Mouse (Mus musculus) frontal cortex, postnatal 25 days (tissue): ENCODE data around the gene Clasp2.
"Not testable (repeated sequence)": the region's sequence is repeated elsewhere in the genome, so short reads cannot be mapped to it uniquely, and the experiment has no call there.

ENCODE experiments used
- DNase-seq, 2 experiments: peaks; one replicate each; pipeline ENCODE4 v3.0.0; 2022; ENCODE audit warnings: low spot score in 2 of 2

Gene Clasp2

GRCm38 (mm10) chr9:113741108-113741636 is at the start of gene Clasp2:
TSS of gene Clasp2 (plus strand) at chr9:113741473.
- DNase-seq: peak; percentile 53 to 57

GRCm38 (mm10) chr9:113701441-113702160 is 39.7 kb upstream of the Clasp2 start:
- no peak for DNase-seq

- no peak for DNase-seq
These were observed 35.2 kb upstream of the Clasp2 start for GRCm38 (mm10) chr9:113706108-113706507.

GRCm38 (mm10) chr9:113706841-113707240 is 34.4 kb upstream of the Clasp2 start:
- DNase-seq: no peak

- DNase-seq: peak; percentile 84 to 90
These were observed 33.6 kb upstream of the Clasp2 start, which contains the start of gene Pdcd6ip for GRCm38 (mm10) chr9:113707481-113708360. TSS of gene Pdcd6ip (minus strand) at chr9:113708259.

GRCm38 (mm10) chr9:113708361-113709280 is 32.7 kb upstream of the Clasp2 start:
- DNase-seq: no peak

GRCm38 (mm10) chr9:113710871-113711270 is 30.4 kb upstream of the Clasp2 start:
- no peak for DNase-seq

- no peak for DNase-seq
These were observed 22.2 kb upstream of the Clasp2 start for GRCm38 (mm10) chr9:113719063-113719462.

- DNase-seq: no peak
These were observed 16.6 kb upstream of the Clasp2 start for GRCm38 (mm10) chr9:113724646-113725045.

- not testable (repeated sequence) for DNase-seq
These were observed 15.7 kb upstream of the Clasp2 start for GRCm38 (mm10) chr9:113725609-113726008.

GRCm38 (mm10) chr9:113726131-113726530 is 15.1 kb upstream of the Clasp2 start:
- no peak for DNase-seq

- no peak for DNase-seq
These were observed 14.1 kb upstream of the Clasp2 start for GRCm38 (mm10) chr9:113726991-113727680.

- no peak for DNase-seq
These were observed 9.7 kb upstream of the Clasp2 start for GRCm38 (mm10) chr9:113731540-113731939.

GRCm38 (mm10) chr9:113735920-113736319 is 5.4 kb upstream of the Clasp2 start:
- no peak for DNase-seq

GRCm38 (mm10) chr9:113738021-113738420 is 3.3 kb upstream of the Clasp2 start:
- no peak for DNase-seq

GRCm38 (mm10) chr9:113738941-113739340 is 2.3 kb upstream of the Clasp2 start:
- DNase-seq: no peak

GRCm38 (mm10) chr9:113741637-113742137 is 414 bp downstream of the Clasp2 start:
- peak in 1 of 2 experiments; percentile 21 for DNase-seq

- no peak for DNase-seq
These were observed 1.1 kb downstream of the Clasp2 start for GRCm38 (mm10) chr9:113742361-113742794.

GRCm38 (mm10) chr9:113743291-113743690 is 2.0 kb downstream of the Clasp2 start:
- no peak for DNase-seq

GRCm38 (mm10) chr9:113749356-113749755 is 8.1 kb downstream of the Clasp2 start:
- DNase-seq: no peak
